Mouse (Mus musculus): ENCODE measurements around the gene Unc93a.
"Not testable (repeated sequence)": the region's sequence is repeated elsewhere in the genome, so short reads cannot be mapped to it uniquely, and the experiment has no call there.

DNA sequence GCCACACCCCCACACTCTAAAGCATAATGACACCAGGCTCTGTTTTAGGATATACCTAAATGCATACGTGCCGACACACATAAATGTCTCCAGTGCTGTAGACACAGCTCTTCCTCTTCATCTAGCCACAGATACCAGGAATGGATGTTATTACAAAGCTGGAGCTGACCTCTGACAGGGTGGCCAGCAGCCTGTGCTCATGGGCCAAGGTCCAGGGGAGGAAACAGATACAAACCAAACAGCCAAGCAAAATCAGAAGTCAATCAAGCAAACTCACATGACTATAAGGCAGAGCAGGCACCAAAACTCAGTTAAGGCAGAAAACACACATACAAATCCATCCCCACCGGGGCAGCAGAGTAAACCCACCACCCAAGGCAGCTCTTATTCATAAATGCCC, 2.3 kb downstream of the Unc93a start:
- TF ChIP-seq CTCF, EP300 (IDR thresholded peaks at IDR 0.05; ENCODE audit: low read depth): not testable (repeated sequence)
